Mouse (Mus musculus) adrenal gland, adult 8-10 months (tissue): ENCODE measurements around the gene Cep135. TPM values are rescaled to one million over a fixed set of nuclear protein-coding genes. Genes with fewer than 3 reads are reported as not detected.
A peak's percentile ranks its signal among the peaks of the same experiment; 100 is the strongest.

Experiments
- DNase-seq: peaks from one replicate; pipeline ENCODE4 v3.0.0; 2022
- total RNA-seq, 4 experiments: library from RNA; stranded (reverse); gene quantifications; 2 replicates each; pipeline ENCODE4 v1.2.4; 2022

Cep135 gene
- total RNA-seq = 1 to 10 TPM; 3.7 to 7.3 (median 5.6) TPM

- peak; percentile 72 for DNase-seq
Observed at GRCm38 (mm10) chr5:76588551-76589283, at the start of gene Cep135. Cep135 (plus strand) TSS chr5:76588698.

- peak; percentile 76 for DNase-seq
Observed at GRCm38 (mm10) chr5:76540181-76540580, 48.3 kb upstream of the Cep135 start.

- no peak for DNase-seq
Observed at GRCm38 (mm10) chr5:76540842-76541241, 47.7 kb upstream of the Cep135 start.

- DNase-seq = no peak
Observed at GRCm38 (mm10) chr5:76543200-76543599, 45.3 kb upstream of the Cep135 start.

- no peak for DNase-seq
Observed at GRCm38 (mm10) chr5:76550426-76550825, 38.1 kb upstream of the Cep135 start.

GRCm38 (mm10) chr5:76565321-76565720 lies 23.2 kb upstream of the Cep135 start:
- peak; percentile 35 for DNase-seq

- DNase-seq = no peak
Observed at GRCm38 (mm10) chr5:76574251-76574650, 14.2 kb upstream of the Cep135 start.

- no peak for DNase-seq
Observed at GRCm38 (mm10) chr5:76577026-76577425, 11.5 kb upstream of the Cep135 start.

GRCm38 (mm10) chr5:76585378-76585777 lies 3.1 kb upstream of the Cep135 start:
- no peak for DNase-seq

GRCm38 (mm10) chr5:76589311-76589710 lies 813 bp downstream of the Cep135 start:
- no peak for DNase-seq

- DNase-seq = no peak
Observed at GRCm38 (mm10) chr5:76590009-76590408, 1.5 kb downstream of the Cep135 start.

- DNase-seq = no peak
Observed at GRCm38 (mm10) chr5:76591885-76592284, 3.4 kb downstream of the Cep135 start.

- DNase-seq = no peak
Observed at GRCm38 (mm10) chr5:76609702-76610370, 21.3 kb downstream of the Cep135 start.

- no peak for DNase-seq
Observed at GRCm38 (mm10) chr5:76612867-76613499, 24.5 kb downstream of the Cep135 start.

GRCm38 (mm10) chr5:76615276-76615675 lies 26.8 kb downstream of the Cep135 start:
- no peak for DNase-seq

GRCm38 (mm10) chr5:76616196-76616747 lies 27.8 kb downstream of the Cep135 start:
- DNase-seq = no peak

- no peak for DNase-seq
Observed at GRCm38 (mm10) chr5:76618750-76619149, 30.3 kb downstream of the Cep135 start.

- no peak for DNase-seq
Observed at GRCm38 (mm10) chr5:76623759-76624158, 35.3 kb downstream of the Cep135 start.

GRCm38 (mm10) chr5:76627770-76628169 lies 39.3 kb downstream of the Cep135 start:
- no peak for DNase-seq

GRCm38 (mm10) chr5:76634012-76634411 lies 45.5 kb downstream of the Cep135 start:
- DNase-seq = no peak

GRCm38 (mm10) chr5:76635592-76635991 lies 47.1 kb downstream of the Cep135 start:
- DNase-seq = no peak

GRCm38 (mm10) chr5:76642076-76642475 lies 53.6 kb downstream of the Cep135 start:
- no peak for DNase-seq

GRCm38 (mm10) chr5:76644234-76644633 lies 55.7 kb downstream of the Cep135 start:
- DNase-seq = no peak
